Mouse (Mus musculus) neural tube, embryonic 10.5 days (tissue): ENCODE data around the gene Tat.

Source experiments
- DNase-seq: peaks from one replicate; pipeline ENCODE4 v3.0.0-alpha.2; 2017; ENCODE audit warnings: low spot score; ENCODE audit errors: extremely low spot score

Gene Tat

GRCm38 (mm10) chr8:110039659-110040058, 49.4 kb downstream of the Tat start, which contains the start of gene Chst4:
Gene Chst4 (minus strand): TSS chr8:110039740.
- no peak for DNase-seq

- DNase-seq = no peak
These were observed 50.3 kb downstream of the Tat start for GRCm38 (mm10) chr8:110040509-110040908.
